Mouse (Mus musculus) thymus, postnatal 36 days (tissue): Measurements from ENCODE around the gene Olfr385.
"Not testable (repeated sequence)": the region's sequence is repeated elsewhere in the genome, so short reads cannot be mapped to it uniquely, and the experiment has no call there.

ENCODE experiments used
- DNase-seq, 2 experiments: peaks; one replicate each; pipeline ENCODE4 v3.0.0; 2022; ENCODE audit warnings: mixed read lengths in 2 of 2

Gene Olfr385

DNA sequence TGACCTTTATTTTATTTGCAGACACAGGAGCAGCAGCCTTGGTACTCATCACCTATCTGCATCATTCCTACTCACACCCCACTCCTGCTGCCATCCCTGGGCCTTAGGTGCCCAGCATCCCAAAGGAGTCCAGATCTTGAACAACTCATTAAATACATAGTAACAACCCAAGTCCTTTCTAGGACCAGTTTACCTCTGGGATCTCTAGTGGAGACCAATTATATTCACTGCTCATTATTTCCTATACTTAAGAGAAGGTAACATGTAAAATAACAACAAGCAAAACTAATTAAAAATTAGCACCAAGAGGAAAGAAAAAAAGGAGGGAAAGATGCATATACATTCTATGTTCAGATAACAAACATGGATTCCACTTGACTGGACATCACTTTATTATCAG lies at the start of gene Olfr385:
Olfr385 (minus strand) TSS at position 101 of the 400 bp plus-strand sequence.
- DNase-seq = no peak

DNA sequence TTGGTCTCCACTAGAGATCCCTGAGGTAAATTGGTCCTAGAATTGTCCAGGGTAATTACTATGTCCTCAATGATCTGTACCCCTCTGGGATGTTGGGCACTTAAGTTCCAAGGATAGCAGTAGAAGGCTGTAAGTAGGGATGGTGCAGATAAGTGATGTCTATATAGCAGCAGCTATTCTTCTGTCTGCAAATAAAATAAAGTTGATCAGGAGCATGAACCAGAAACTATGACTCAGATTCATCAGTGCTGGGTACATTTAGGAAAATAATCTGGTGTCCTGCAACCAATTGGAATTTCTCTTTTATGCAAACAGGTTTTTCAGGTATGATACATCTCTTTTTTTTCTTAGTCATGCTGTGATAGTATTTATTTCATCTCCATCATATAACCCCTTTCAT lies 5.5 kb upstream of the Olfr385 start, which contains the start of gene Olfr384:
Olfr384 (plus strand) TSS at position 301 of the 400 bp plus-strand sequence.
- no peak for DNase-seq

DNA sequence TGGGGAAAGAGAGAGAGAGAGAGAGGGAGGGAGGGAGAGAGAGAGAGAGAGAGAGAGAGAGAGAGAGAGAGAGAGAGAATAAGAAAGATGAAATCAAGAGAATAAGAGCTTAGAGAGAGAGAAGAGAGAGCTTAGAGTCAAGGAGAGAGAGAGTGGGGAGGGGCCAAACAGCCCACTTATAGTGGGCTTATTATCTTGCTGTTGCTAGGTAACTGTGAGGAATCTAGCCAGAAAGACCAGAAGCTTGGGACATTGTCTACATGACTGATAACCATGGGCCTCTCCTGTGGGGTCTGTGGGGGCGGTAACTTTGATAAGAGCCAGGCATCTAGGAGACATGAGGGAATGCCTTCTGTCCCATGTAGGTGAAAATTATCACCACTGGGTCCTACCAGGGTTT lies 9.6 kb downstream of the Olfr385 start:
- not testable (repeated sequence) for DNase-seq

DNA sequence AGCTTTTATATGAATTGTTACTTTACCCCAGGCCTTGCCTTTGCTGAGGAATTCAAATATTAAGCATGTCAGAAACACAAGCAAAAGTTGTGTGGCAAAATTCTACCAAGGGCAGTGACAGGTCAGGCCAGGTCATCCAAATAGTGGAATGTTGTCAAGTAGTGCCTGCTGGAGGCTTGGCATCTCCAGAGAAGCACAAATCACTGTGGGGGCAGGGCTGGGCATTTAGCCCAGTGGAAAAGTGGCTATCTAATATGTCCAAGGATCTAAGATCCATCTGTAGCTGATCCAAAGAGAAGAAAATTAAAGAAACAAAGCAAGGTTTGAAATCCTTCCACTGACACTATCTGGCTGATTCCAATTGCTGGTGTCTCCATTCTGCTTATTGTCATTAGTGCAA lies 12.9 kb downstream of the Olfr385 start:
- DNase-seq = no peak
